Mouse (Mus musculus): ENCODE measurements at regions not wholly inside any gene's neighbourhood (a gene's known extent, or its start where the extent isn't known, plus 50 kb on each side); places are given as distances from the start of the nearest gene placed in this dataset.
"Not testable (repeated sequence)": the region's sequence is repeated elsewhere in the genome, so short reads cannot be mapped to it uniquely, and the experiment has no call there.

- no peak overlapping the region for H3K4me2 ChIP-seq
- peaks cover 15% of the 10 kb centered on the region for H3K4me1 ChIP-seq (replicated peaks)
- no peaks in the 10 kb centered on the region for H3K36me3 ChIP-seq (replicated peaks)
- H3K27me3 ChIP-seq, result no peaks in the 10 kb centered on the region
- no peak overlapping the region for H3K27ac ChIP-seq (replicated peaks)
- no peak overlapping the region for H3K9ac ChIP-seq
- ATAC-seq (ENCODE audit: insufficient read depth), result no peak
- WGBS (ENCODE audit: insufficient replicate concordance), result 64% methylated on average over 12 of the region's 12 CpGs
- H3K4me3 ChIP-seq (replicated peaks), result no peak overlapping the region
- H3K9me3 ChIP-seq (replicated peaks), result no peaks in the 10 kb centered on the region
These were observed 168.5 kb upstream of the Cdkn3 start for GRCm38 (mm10) chr14:46591753-46592359.

GRCm38 (mm10) chr14:46591211-46591610 lies 169.1 kb upstream of the Cdkn3 start:
- H3K9ac ChIP-seq, result no peak overlapping the region
- no peak overlapping the region for H3K27ac ChIP-seq (replicated peaks)
- H3K9me3 ChIP-seq (replicated peaks), result no peaks in the 10 kb centered on the region
- no peak for ATAC-seq (ENCODE audit: insufficient read depth)
- H3K36me3 ChIP-seq (replicated peaks), result no peaks in the 10 kb centered on the region
- H3K4me3 ChIP-seq (replicated peaks), result no peak overlapping the region
- H3K27me3 ChIP-seq, result peaks cover 4% of the 10 kb centered on the region; the same call in 1 of the 2 replicates
- H3K4me1 ChIP-seq (replicated peaks), result peaks cover 9% of the 10 kb centered on the region
- WGBS (ENCODE audit: insufficient replicate concordance), result 85% methylated on average over 3 of the region's 3 CpGs
- no peak overlapping the region for H3K4me2 ChIP-seq

- no peak for ATAC-seq (ENCODE audit: insufficient read depth)
- Histone ChIP-seq H3K4me1 (replicated peaks) (no peaks in the 10 kb centered on the region; the same call in 1 of the 2 replicates), H3K36me3 (replicated peaks) (no peaks in the 10 kb centered on the region), H3K4me2 (no peak overlapping the region), H3K4me3 (replicated peaks) (no peak overlapping the region), H3K9ac (no peak overlapping the region), H3K27ac (replicated peaks) (no peak overlapping the region), H3K27me3 (peaks cover 18% of the 10 kb centered on the region; the same call in 1 of the 2 replicates), H3K9me3 (replicated peaks) (no peaks in the 10 kb centered on the region)
- 75% methylated on average over 11 of the region's 11 CpGs for WGBS (ENCODE audit: insufficient replicate concordance)
These were observed 174.2 kb upstream of the Cdkn3 start for GRCm38 (mm10) chr14:46586093-46586492.

- 37% methylated on average over 13 of the region's 13 CpGs for WGBS (ENCODE audit: insufficient replicate concordance)
- Histone ChIP-seq H3K9ac (no peak overlapping the region), H3K4me3 (replicated peaks) (no peak overlapping the region), H3K27ac (replicated peaks) (peak overlapping the region; percentile 51; the same call in 1 of the 2 replicates), H3K36me3 (replicated peaks) (no peaks in the 10 kb centered on the region), H3K4me2 (no peak overlapping the region), H3K4me1 (replicated peaks) (peaks cover 34% of the 10 kb centered on the region), H3K27me3 (no peaks in the 10 kb centered on the region), H3K9me3 (replicated peaks) (no peaks in the 10 kb centered on the region)
- ATAC-seq (ENCODE audit: insufficient read depth), result peak; percentile 72
These were observed 182.0 kb upstream of the Cdkn3 start for GRCm38 (mm10) chr14:46578051-46579000.

- Histone ChIP-seq H3K27me3 (no peaks in the 10 kb centered on the region), H3K9ac (no peak overlapping the region), H3K4me2 (no peak overlapping the region), H3K27ac (replicated peaks) (no peak overlapping the region), H3K9me3 (replicated peaks) (no peaks in the 10 kb centered on the region), H3K36me3 (replicated peaks) (no peaks in the 10 kb centered on the region), H3K4me3 (replicated peaks) (no peak overlapping the region), H3K4me1 (replicated peaks) (peaks cover 41% of the 10 kb centered on the region)
- WGBS (ENCODE audit: insufficient replicate concordance), result 76% methylated on average over 4 of the region's 4 CpGs
- no peak for ATAC-seq (ENCODE audit: insufficient read depth)
These were observed 184.5 kb upstream of the Cdkn3 start for GRCm38 (mm10) chr14:46575889-46576288.

GRCm38 (mm10) chr14:46575414-46575813 lies 184.9 kb upstream of the Cdkn3 start:
- Histone ChIP-seq H3K9ac (no peak overlapping the region), H3K4me1 (replicated peaks) (peaks cover 39% of the 10 kb centered on the region), H3K4me2 (no peak overlapping the region), H3K27ac (replicated peaks) (no peak overlapping the region), H3K36me3 (replicated peaks) (no peaks in the 10 kb centered on the region), H3K27me3 (no peaks in the 10 kb centered on the region), H3K9me3 (replicated peaks) (no peaks in the 10 kb centered on the region), H3K4me3 (replicated peaks) (no peak overlapping the region)
- no peak for ATAC-seq (ENCODE audit: insufficient read depth)
- WGBS (ENCODE audit: insufficient replicate concordance), result 77% methylated on average over 3 of the region's 3 CpGs

GRCm38 (mm10) chr14:46573401-46573800 lies 182.9 kb upstream of the Bmp4 start:
- peak overlapping the region; percentile 36; the same call in 1 of the 2 replicates for H3K4me2 ChIP-seq
- peak; percentile 97 for ATAC-seq (ENCODE audit: insufficient read depth)
- H3K9me3 ChIP-seq (replicated peaks), result no peaks in the 10 kb centered on the region
- no peak overlapping the region for H3K9ac ChIP-seq
- no peaks in the 10 kb centered on the region for H3K36me3 ChIP-seq (replicated peaks)
- H3K4me3 ChIP-seq (replicated peaks), result no peak overlapping the region
- peaks cover 37% of the 10 kb centered on the region for H3K4me1 ChIP-seq (replicated peaks)
- H3K27me3 ChIP-seq, result no peaks in the 10 kb centered on the region
- peak overlapping the region; percentile 76 for H3K27ac ChIP-seq (replicated peaks)
- WGBS (ENCODE audit: insufficient replicate concordance), result 27% methylated on average over 6 of the region's 6 CpGs

GRCm38 (mm10) chr14:46572972-46573371 lies 182.5 kb upstream of the Bmp4 start:
- peaks cover 33% of the 10 kb centered on the region for H3K4me1 ChIP-seq (replicated peaks)
- H3K4me3 ChIP-seq (replicated peaks); H3K27me3 ChIP-seq; H3K36me3 ChIP-seq (replicated peaks); H3K9me3 ChIP-seq (replicated peaks); H3K9ac ChIP-seq: not testable (repeated sequence)
- 41% methylated on average over 2 of the region's 2 CpGs for WGBS (ENCODE audit: insufficient replicate concordance)
- peak; percentile 58; the same call in 1 of the 2 replicates for ATAC-seq (ENCODE audit: insufficient read depth)
- H3K4me2 ChIP-seq, result peak overlapping the region; percentile 36; the same call in 1 of the 2 replicates
- peak overlapping the region; percentile 76 for H3K27ac ChIP-seq (replicated peaks)

GRCm38 (mm10) chr14:46571841-46572240 lies 181.4 kb upstream of the Bmp4 start:
- WGBS (ENCODE audit: insufficient replicate concordance), result 85% methylated on average over 1 of the region's 1 CpGs
- Histone ChIP-seq H3K27ac (replicated peaks) (no peak overlapping the region), H3K9me3 (replicated peaks) (no peaks in the 10 kb centered on the region), H3K27me3 (no peaks in the 10 kb centered on the region), H3K36me3 (replicated peaks) (no peaks in the 10 kb centered on the region), H3K9ac (no peak overlapping the region), H3K4me1 (replicated peaks) (peaks cover 28% of the 10 kb centered on the region), H3K4me3 (replicated peaks) (no peak overlapping the region), H3K4me2 (no peak overlapping the region)
- ATAC-seq (ENCODE audit: insufficient read depth), result no peak

- WGBS (ENCODE audit: insufficient replicate concordance), result 66% methylated on average over 8 of the region's 8 CpGs
- no peaks in the 10 kb centered on the region for H3K9me3 ChIP-seq (replicated peaks)
- no peak overlapping the region for H3K4me2 ChIP-seq
- H3K4me3 ChIP-seq (replicated peaks), result no peak overlapping the region
- H3K36me3 ChIP-seq (replicated peaks), result no peaks in the 10 kb centered on the region
- no peak overlapping the region for H3K9ac ChIP-seq
- H3K27me3 ChIP-seq, result 0 out of 2 replicates have a peak, but pooled peaks cover 3% of the 10 kb centered on the region
- ATAC-seq (ENCODE audit: insufficient read depth), result no peak
- H3K27ac ChIP-seq (replicated peaks), result no peak overlapping the region
- H3K4me1 ChIP-seq (replicated peaks), result peaks cover 34% of the 10 kb centered on the region
These were observed 178.8 kb upstream of the Bmp4 start for GRCm38 (mm10) chr14:46569273-46569672.

GRCm38 (mm10) chr14:46567411-46567780 lies 176.9 kb upstream of the Bmp4 start:
- Histone ChIP-seq H3K4me3 (replicated peaks) (no peak overlapping the region), H3K4me1 (replicated peaks) (peaks cover 20% of the 10 kb centered on the region)
- ATAC-seq (ENCODE audit: insufficient read depth), result no peak

More at GRCm38 (mm10) chr14:46567411-46567780, 176.9 kb upstream of the Bmp4 start:
- Histone ChIP-seq H3K27ac (replicated peaks) (no peak overlapping the region), H3K9ac (no peak overlapping the region), H3K27me3 (0 out of 2 replicates have a peak, but pooled peaks cover 3% of the 10 kb centered on the region), H3K4me2 (no peak overlapping the region), H3K36me3 (replicated peaks) (no peaks in the 10 kb centered on the region), H3K9me3 (replicated peaks) (no peaks in the 10 kb centered on the region)
- WGBS (ENCODE audit: insufficient replicate concordance), result 67% methylated on average over 3 of the region's 3 CpGs

Data from liver, embryonic 15.5 days (tissue).